Mouse (Mus musculus) embryo, embryonic 11.5 days (tissue): ENCODE results near the gene Sdhaf4.

Source experiments
- DNase-seq: peaks from one replicate; pipeline ENCODE4 v3.0.0-alpha.2; 2012; ENCODE audit warnings: low read depth, low spot score

The Sdhaf4 gene

DNA sequence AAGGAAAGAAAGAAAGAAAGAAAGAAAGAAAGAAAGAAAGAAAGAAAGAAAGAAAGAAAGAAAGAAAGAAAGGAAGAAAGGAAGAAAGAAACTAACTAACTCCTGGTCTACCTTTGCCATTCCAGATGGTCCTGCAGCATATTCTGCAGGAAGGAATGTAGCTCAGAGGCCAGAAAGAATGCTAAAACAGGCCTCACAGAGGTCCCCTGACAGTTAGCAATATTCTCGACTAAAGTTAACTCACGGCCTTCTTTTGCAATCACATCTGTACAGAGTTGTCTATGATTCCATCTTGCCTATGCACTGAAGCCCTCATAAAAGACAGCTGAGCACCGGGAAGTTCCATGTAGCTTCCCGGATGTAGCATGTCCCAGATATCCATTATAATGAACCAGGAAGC is 49.9 kb downstream of the Sdhaf4 start:
- DNase-seq: no peak

DNA sequence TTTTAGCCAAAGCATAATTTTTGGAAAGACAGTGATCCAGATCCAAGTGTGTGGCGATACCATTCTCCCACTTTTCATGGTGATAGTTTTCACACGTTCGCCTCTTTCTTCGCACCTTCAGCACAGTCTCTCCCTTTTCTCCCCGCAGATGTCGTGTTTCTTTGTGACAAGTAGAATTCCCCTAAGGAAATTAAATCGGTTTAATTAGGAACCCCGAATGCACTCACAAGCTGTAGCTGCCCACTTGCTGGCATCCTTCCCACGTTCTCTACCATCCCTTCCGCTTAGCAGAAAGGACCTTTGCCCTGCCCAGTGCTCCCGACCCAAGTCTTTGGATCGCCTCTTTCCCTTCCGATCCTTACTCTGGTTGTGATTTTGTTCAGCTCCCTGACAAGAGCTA is 51.5 kb downstream of the Sdhaf4 start:
- no peak for DNase-seq

GRCm38 (mm10) chr1:23948778-23949699 is 56.4 kb downstream of the Sdhaf4 start:
- DNase-seq: no peak

DNA sequence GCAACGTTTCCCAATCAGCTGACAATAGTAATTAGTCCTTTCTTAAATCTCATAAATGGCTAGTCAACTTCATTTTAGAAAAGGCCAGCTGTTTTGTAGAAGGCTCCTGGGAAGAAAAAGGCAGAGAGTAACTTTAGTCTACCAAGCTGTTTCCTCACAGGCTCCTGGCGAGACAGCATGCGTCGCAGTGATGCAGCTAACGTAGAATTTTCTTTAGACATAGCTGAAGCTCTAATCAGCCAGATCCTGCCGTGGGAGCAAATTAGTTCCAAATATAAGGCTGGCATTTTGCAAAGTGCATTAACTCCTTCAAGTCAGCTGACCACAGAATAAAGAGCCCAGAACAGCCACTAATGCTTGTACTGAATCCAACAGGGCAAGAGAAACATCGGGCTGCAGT is 57.2 kb downstream of the Sdhaf4 start:
- DNase-seq: no peak
